Mouse (Mus musculus) CD8-positive naive resting alpha-beta T cell, adult 2 months (primary cell): ENCODE data around the gene Ano1.

Experiments
- DNase-seq, 2 experiments: peaks; one replicate each; pipeline ENCODE4 v3.0.0; 2022; ENCODE audit warnings: low read depth in 2 of 2, low spot score in 2 of 2

Ano1 gene

DNA sequence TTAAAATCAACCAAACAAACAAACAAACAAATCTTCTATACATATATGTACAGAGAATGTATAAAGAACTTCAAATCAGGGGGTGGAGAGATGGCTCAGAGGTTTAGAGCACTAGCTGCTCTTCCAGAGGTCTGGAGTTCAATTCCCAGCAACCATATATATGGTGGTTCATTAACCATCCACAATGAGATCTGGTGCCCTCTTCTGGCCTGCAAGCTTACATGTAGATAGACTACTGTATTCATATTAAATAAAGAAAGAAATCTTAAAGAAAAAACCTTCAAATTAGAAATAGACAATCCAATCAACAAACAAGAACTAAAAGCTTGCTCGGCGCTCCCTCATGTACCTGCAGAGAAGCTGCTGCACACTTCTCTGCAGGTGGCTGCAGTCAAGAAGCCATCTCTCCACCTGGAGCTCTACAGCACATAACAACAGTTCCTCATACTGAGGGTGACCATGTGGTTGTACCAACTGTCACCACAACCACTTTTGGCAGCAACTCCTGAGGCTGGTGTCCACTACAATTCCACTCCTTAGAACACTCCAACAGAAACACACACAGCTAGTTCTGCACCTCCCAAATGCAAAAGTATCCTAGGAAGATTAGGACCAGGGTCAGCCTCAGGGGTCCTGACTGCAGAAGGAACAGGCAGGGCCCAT, 201.7 kb downstream of the Ano1 start:
- DNase-seq, result no peak

DNA sequence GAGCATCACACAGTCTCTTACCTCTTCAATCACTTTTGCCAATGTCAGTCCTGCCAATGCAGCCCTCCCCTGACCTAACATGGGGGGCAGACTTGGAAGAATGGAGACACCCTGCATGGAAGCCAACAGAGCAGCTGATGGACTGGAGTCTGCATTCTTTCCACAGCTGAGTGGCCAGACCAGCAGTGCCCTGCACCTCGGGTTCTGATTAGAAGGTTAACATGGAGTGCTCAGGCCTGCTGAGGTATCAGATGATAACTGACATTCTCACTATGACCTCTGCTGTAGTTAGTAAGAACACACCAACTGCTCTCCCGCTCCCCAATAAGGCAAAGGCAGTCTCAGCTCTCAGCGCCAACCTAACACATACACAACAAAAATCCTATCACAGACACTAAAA, 206.5 kb downstream of the Ano1 start:
- no peak for DNase-seq

DNA sequence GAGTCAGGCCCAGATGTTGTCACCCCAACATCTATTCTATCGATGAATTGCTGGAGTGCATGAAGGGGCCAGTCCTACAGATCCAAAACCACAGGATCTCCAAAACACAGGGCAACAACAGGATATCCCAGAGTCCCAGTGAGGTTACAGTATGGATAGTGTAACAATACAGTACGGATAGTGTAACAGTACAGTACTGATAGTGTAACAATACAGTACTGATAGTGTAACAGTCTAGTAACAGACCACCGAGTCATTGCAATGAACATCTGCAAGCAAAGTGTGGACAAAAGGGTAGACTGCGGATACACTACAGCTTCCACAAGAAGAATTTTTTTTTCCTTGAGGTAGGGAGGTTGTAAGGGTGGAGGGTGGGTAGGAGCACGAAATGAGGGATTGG, 210.4 kb downstream of the Ano1 start:
- DNase-seq, result no peak

DNA sequence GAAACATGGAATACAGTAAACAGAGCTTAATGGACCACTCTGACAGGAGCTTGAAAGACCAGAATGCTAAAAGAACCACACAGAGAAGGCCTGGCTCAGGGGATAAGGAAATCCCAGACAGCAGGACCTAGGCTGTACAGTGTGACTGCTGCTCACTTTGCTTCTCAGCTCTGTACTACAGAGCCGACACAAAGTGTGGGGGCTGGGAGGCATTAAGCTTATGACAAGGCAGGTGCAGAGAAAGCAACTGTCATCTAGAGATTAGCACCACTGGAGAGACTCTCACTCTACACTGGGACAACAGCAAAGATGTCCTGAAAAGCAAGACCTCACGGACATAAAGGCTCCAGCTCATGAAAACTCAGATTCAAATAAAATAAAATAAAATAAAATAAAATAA, 212.6 kb downstream of the Ano1 start:
- DNase-seq, result no peak
